Mouse (Mus musculus): ENCODE measurements around the gene Abca2. TPM values are rescaled to one million over a fixed set of nuclear protein-coding genes. Genes with fewer than 3 reads are reported as not detected.

The Abca2 gene
- polyA plus RNA-seq, 1 experiment, result 51.0 TPM

DNA sequence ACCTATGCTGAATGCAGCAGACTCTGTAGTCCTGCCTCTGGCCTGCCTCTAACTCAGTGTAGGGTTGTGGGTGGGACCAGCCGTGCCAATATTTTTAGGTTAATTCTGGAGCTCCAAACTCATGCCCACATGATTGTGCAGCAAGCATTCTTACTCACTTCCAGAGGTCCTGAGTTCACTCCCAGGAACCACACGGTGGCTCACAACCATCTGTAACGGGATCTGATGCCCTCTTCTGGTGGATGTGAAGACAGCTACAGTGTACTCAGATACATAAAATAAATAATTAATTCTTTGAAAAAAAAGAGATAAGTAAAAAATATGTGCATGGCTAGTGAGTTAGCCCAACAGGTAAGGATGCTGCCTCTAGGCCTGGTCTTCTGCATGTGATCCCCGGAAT is 68.0 kb downstream of the Abca2 start:
- no peaks in the 10 kb centered on the region for H3K36me3 ChIP-seq (ENCODE audit: control insufficient read depth, insufficient read depth, low read length)
- no peak overlapping the region for H3K4me3 ChIP-seq (ENCODE audit: insufficient read depth, low read depth, low read length)
- no peak overlapping the region for H3K27ac ChIP-seq (ENCODE audit: insufficient read depth, low read depth, low read length)
- WGBS, result 46% methylated on average over 4 of the region's 4 CpGs
- TF ChIP-seq CTCF (conservative IDR thresholded peaks at IDR 0.05; ENCODE audit: insufficient read depth, insufficient read length, low read depth, low read length) (peak; percentile 67), POLR2A (IDR thresholded peaks at IDR 0.05; ENCODE audit: low read depth, low read length) (no peak)
- peak; percentile 62 for DNase-seq
- H3K27me3 ChIP-seq (replicated peaks; ENCODE audit: control insufficient read depth, insufficient read depth, low read length), result no peaks in the 10 kb centered on the region
- H3K4me1 ChIP-seq (ENCODE audit: control insufficient read depth, insufficient read depth, low read length), result peaks cover 5% of the 10 kb centered on the region; the same call in 1 of the 2 replicates

Other genes starting within 250 kb of the Abca2 start
- 5.7 and 7.8 TPM in 2 replicates for gene Nrarp, start 247.9 kb upstream of the Abca2 start, polyA plus RNA-seq (2012; rRNA removed)
- 21.8 and 26.9 TPM in 2 replicates for gene Tor4a, start 231.8 kb upstream of the Abca2 start, polyA plus RNA-seq (2012; rRNA removed)
- gene Nelfb, start 217.2 kb upstream of the Abca2 start, polyA plus RNA-seq (2012; rRNA removed), result 62.6 and 70.5 TPM in 2 replicates
- gene Stpg3, start 214.1 kb upstream of the Abca2 start, polyA plus RNA-seq (2012; rRNA removed), result 0.42 and 0.68 TPM in 2 replicates
- 0.55 and 0.58 TPM in 2 replicates for gene Fam166a, start 210.0 kb upstream of the Abca2 start, polyA plus RNA-seq (2012; rRNA removed)
- 313 and 314 TPM in 2 replicates for gene Tubb4b, start 204.0 kb upstream of the Abca2 start, polyA plus RNA-seq (2012; rRNA removed)
- gene Slc34a3, start 194.3 kb upstream of the Abca2 start, polyA plus RNA-seq (2012; rRNA removed), result 240 and 299 TPM in 2 replicates
- gene Rnf224, start 191.9 kb upstream of the Abca2 start, polyA plus RNA-seq (2012; rRNA removed), result 0.06 and 0.12 TPM in 2 replicates
- gene Rnf208, start 186.4 kb upstream of the Abca2 start, polyA plus RNA-seq (2012; rRNA removed), result 49.1 and 57.9 TPM in 2 replicates
- 0.66 and 1.2 TPM in 2 replicates for gene Cysrt1, start 186.3 kb upstream of the Abca2 start, polyA plus RNA-seq (2012; rRNA removed)
- 13.0 and 15.2 TPM in 2 replicates for gene AL732309.1, start 181.8 kb upstream of the Abca2 start, polyA plus RNA-seq (2012; rRNA removed)
- 48.9 and 50.7 TPM in 2 replicates for gene Tmem203, start 173.3 kb upstream of the Abca2 start, polyA plus RNA-seq (2012; rRNA removed)
- gene Tprn, start 166.1 kb upstream of the Abca2 start, polyA plus RNA-seq (2012; rRNA removed), result 81.0 and 85.4 TPM in 2 replicates
- gene Ssna1, start 156.3 kb upstream of the Abca2 start, polyA plus RNA-seq (2012; rRNA removed), result 46.2 and 48.8 TPM in 2 replicates
- 82.6 and 92.3 TPM in 2 replicates for gene Anapc2, start 156.2 kb upstream of the Abca2 start, polyA plus RNA-seq (2012; rRNA removed)
- gene Tmem210, start 140.6 kb upstream of the Abca2 start, polyA plus RNA-seq (2012; rRNA removed), result not detected in 2 replicates
- gene Lrrc26, start 138.8 kb upstream of the Abca2 start, polyA plus RNA-seq (2012; rRNA removed), result 2.7 and 3.0 TPM in 2 replicates
- gene Grin1, start 109.5 kb upstream of the Abca2 start, polyA plus RNA-seq (2012; rRNA removed), result 0.34 and 0.41 TPM in 2 replicates
- 16.6 and 19.6 TPM in 2 replicates for gene Man1b1, start 96.4 kb upstream of the Abca2 start, polyA plus RNA-seq (2012; rRNA removed)
- 167 and 171 TPM in 2 replicates for gene Dpp7, start 72.3 kb upstream of the Abca2 start, polyA plus RNA-seq (2012; rRNA removed)
- gene Uap1l1, start 63.0 kb upstream of the Abca2 start, polyA plus RNA-seq (2012; rRNA removed), result 125 and 133 TPM in 2 replicates
- gene Sapcd2, start 56.4 kb upstream of the Abca2 start, polyA plus RNA-seq (2012; rRNA removed), result 0.20 and 0.34 TPM in 2 replicates
- gene Entpd2, start 32.8 kb upstream of the Abca2 start, polyA plus RNA-seq (2012; rRNA removed), result 18.8 and 23.8 TPM in 2 replicates
- 73.7 and 99.5 TPM in 2 replicates for gene Npdc1, start 29.4 kb upstream of the Abca2 start, polyA plus RNA-seq (2012; rRNA removed)
- 0.19 and 0.80 TPM in 2 replicates for gene Fut7, start 5.4 kb upstream of the Abca2 start, polyA plus RNA-seq (2012; rRNA removed)
- gene Clic3, start 28.1 kb downstream of the Abca2 start, polyA plus RNA-seq (2012; rRNA removed), result 104 and 130 TPM in 2 replicates
- gene Paxx, start 32.4 kb downstream of the Abca2 start, polyA plus RNA-seq (2012; rRNA removed), result 49.0 and 53.2 TPM in 2 replicates
- gene Ptgds, start 41.3 kb downstream of the Abca2 start, polyA plus RNA-seq (2012; rRNA removed), result 47.2 and 51.6 TPM in 2 replicates
- gene Lcn12, start 65.2 kb downstream of the Abca2 start, polyA plus RNA-seq (2012; rRNA removed), result 0.18 TPM in 1 of 2 replicates, not detected in the other
- gene Fbxw5, start 72.0 kb downstream of the Abca2 start, polyA plus RNA-seq (2012; rRNA removed), result 39.6 and 48.4 TPM in 2 replicates
- 20.6 and 22.0 TPM in 2 replicates for gene C8g, start 73.0 kb downstream of the Abca2 start, polyA plus RNA-seq (2012; rRNA removed)
- gene Traf2, start 118.2 kb downstream of the Abca2 start, polyA plus RNA-seq (2012; rRNA removed), result 14.8 and 15.3 TPM in 2 replicates
- 195 and 198 TPM in 2 replicates for gene Edf1, start 129.1 kb downstream of the Abca2 start, polyA plus RNA-seq (2012; rRNA removed)
- gene Mamdc4, start 146.1 kb downstream of the Abca2 start, polyA plus RNA-seq (2012; rRNA removed), result 1.3 and 2.3 TPM in 2 replicates
- gene Phpt1, start 146.5 kb downstream of the Abca2 start, polyA plus RNA-seq (2012; rRNA removed), result 74.9 and 92.3 TPM in 2 replicates
- 0.36 and 0.62 TPM in 2 replicates for gene Ajm1, start 153.1 kb downstream of the Abca2 start, polyA plus RNA-seq (2012; rRNA removed)
- gene Rabl6, start 179.8 kb downstream of the Abca2 start, polyA plus RNA-seq (2012; rRNA removed), result 53.8 and 58.9 TPM in 2 replicates
- 0.03 TPM in 1 of 2 replicates, not detected in the other for gene Ccdc183, start 189.0 kb downstream of the Abca2 start, polyA plus RNA-seq (2012; rRNA removed)
- 37.7 and 43.2 TPM in 2 replicates for gene Tmem141, start 193.3 kb downstream of the Abca2 start, polyA plus RNA-seq (2012; rRNA removed)
- gene Fcna, start 199.3 kb downstream of the Abca2 start, polyA plus RNA-seq (2012; rRNA removed), result 1.7 and 3.4 TPM in 2 replicates
- not detected in 2 replicates for gene Lcn8, start 224.4 kb downstream of the Abca2 start, polyA plus RNA-seq (2012; rRNA removed)
- gene Lcn5, start 229.2 kb downstream of the Abca2 start, polyA plus RNA-seq (2012; rRNA removed), result not detected in 2 replicates
- gene Lcn6, start 248.1 kb downstream of the Abca2 start, polyA plus RNA-seq (2012; rRNA removed), result not detected in 2 replicates

Measured in kidney, adult 2 months (tissue).